Mouse (Mus musculus): ENCODE results near the gene Gm45623.

GRCm38 (mm10) chr13:56751774-56752173, 1.9 kb downstream of the Gm45623 start:
- no peak for TF ChIP-seq POLR2A (IDR thresholded peaks at IDR 0.05; ENCODE audit: borderline replicate concordance, extremely low read depth, insufficient read depth, insufficient read length, poor library complexity, severe bottlenecking)
- no peak for TF ChIP-seq CTCF (IDR thresholded peaks at IDR 0.05; ENCODE audit: borderline replicate concordance, extremely low read depth, insufficient read depth, insufficient read length)

Measured in brain, embryonic 14.5 days (tissue).